Mouse (Mus musculus) forebrain, postnatal 0 days (tissue): ENCODE results near the gene Ccl24. TPM values are rescaled to one million over a fixed set of nuclear protein-coding genes. Genes with fewer than 3 reads are reported as not detected.
A peak's percentile ranks its signal among the peaks of the same experiment; 100 is the strongest.

Experiments used
- ATAC-seq: fragments of 200-750 bp; cut with Nextera tagmentation; 2 replicates; pipeline ENCODE4 v1.8.0; 2017; ENCODE audit warnings: mild to moderate bottlenecking, moderate library complexity
- DNase-seq: peaks from one replicate; pipeline ENCODE4 v3.0.0-alpha.2; 2015
- H3K27ac ChIP-seq: fragments of 300-500 bp; sonication (generic); 2 replicates; pipeline ENCODE4 v1.5.1; 2014; ENCODE audit warnings: low read depth, mild to moderate bottlenecking, antibody characterized with exemption, low read length, moderate library complexity, mixed read lengths
- H3K27me3 ChIP-seq: fragments of 300-500 bp; sonication (generic); 2 replicates; pipeline ENCODE4 v1.6.1; 2014; ENCODE audit warnings: mild to moderate bottlenecking, low read length, mixed read lengths; ENCODE audit not compliant: insufficient read depth
- H3K36me3 ChIP-seq: fragments of 300-500 bp; sonication (generic); 2 replicates; pipeline ENCODE4 v1.6.1; 2014; ENCODE audit warnings: mild to moderate bottlenecking, moderate library complexity; ENCODE audit not compliant: insufficient read depth
- H3K4me1 ChIP-seq: fragments of 300-500 bp; sonication (generic); 2 replicates; pipeline ENCODE4 v1.6.1; 2014; ENCODE audit warnings: antibody characterized with exemption; ENCODE audit not compliant: insufficient read depth
- H3K4me2 ChIP-seq: fragments of 300-500 bp; sonication (generic); 2 replicates; pipeline ENCODE4 v1.6.1; 2014; ENCODE audit warnings: low read depth, mild to moderate bottlenecking, moderate library complexity
- H3K4me3 ChIP-seq: fragments of 300-500 bp; sonication (generic); 2 replicates; pipeline ENCODE4 v1.5.1; 2014; ENCODE audit warnings: low read depth, low read length, mixed read lengths
- H3K9ac ChIP-seq: fragments of 300-500 bp; sonication (generic); 2 replicates; pipeline ENCODE4 v1.6.1; 2014; ENCODE audit warnings: mild to moderate bottlenecking
- H3K9me3 ChIP-seq: fragments of 300-500 bp; sonication (generic); 2 replicates; pipeline ENCODE4 v1.6.1; 2016; ENCODE audit warnings: low read length
- CTCF ChIP-seq: sonication (generic); IDR thresholded peaks from 2 replicates; pipeline ENCODE4 v1.5.1; 2016; ENCODE audit warnings: antibody characterized with exemption, control low read depth, low read depth
- WGBS: fragments of 180-500 bp; shearing (Covaris S2); extraction: QIAGEN DNeasy Blood & Tissue Kit; methylation state at CpG from one replicate; pipeline ENCODE4 v1.1.7; 2014; 5-methylcytosine and 5-hydroxymethylcytosine counted together
- polyA plus RNA-seq: library from polyadenylated mRNA; unstranded; fragments of >200 nt; fragmentation: Nextera tagmentation; extraction: Ambion mirVana; gene quantifications from 2 replicates; pipeline ENCODE4 v1.2.1, GENCODE M21; 2015
- total RNA-seq: library from RNA; depleted of rRNA; stranded (reverse); fragments of >200 nt; gene quantifications from 2 replicates; pipeline ENCODE4 v1.2.3, GENCODE M21; 2014; rRNA removed

Ccl24 gene
- total and polyA plus RNA-seq, 2 experiments from 2014 or later = 2.4 TPM

- DNase-seq = no peak
- TF ChIP-seq CTCF = no peak
- H3K27ac ChIP-seq = no peak overlapping the region
- ATAC-seq = no peak
- no peaks in the 10 kb centered on the region for H3K4me1 ChIP-seq
- no peak overlapping the region for H3K9ac ChIP-seq
- no peak overlapping the region for H3K4me2 ChIP-seq
- H3K4me3 ChIP-seq = no peak overlapping the region
- H3K27me3 ChIP-seq = no peaks in the 10 kb centered on the region
- H3K36me3 ChIP-seq = no peaks in the 10 kb centered on the region
- no peaks in the 10 kb centered on the region for H3K9me3 ChIP-seq
- 87% methylated on average over 11 of the region's 11 CpGs for WGBS
These were observed 41.5 kb downstream of the Ccl24 start for GRCm38 (mm10) chr5:135531306-135531845.

- H3K4me3 ChIP-seq = no peak overlapping the region
- ATAC-seq (no peak), DNase-seq (no peak)
- H3K36me3 ChIP-seq = no peaks in the 10 kb centered on the region
- 86% methylated on average over 2 of the region's 2 CpGs for WGBS
- no peak overlapping the region for H3K4me2 ChIP-seq
- no peaks in the 10 kb centered on the region for H3K4me1 ChIP-seq
- H3K9me3 ChIP-seq = no peaks in the 10 kb centered on the region
- no peak overlapping the region for H3K27ac ChIP-seq
- H3K27me3 ChIP-seq = no peaks in the 10 kb centered on the region
- no peak overlapping the region for H3K9ac ChIP-seq
- no peak for TF ChIP-seq CTCF
These were observed 42.9 kb downstream of the Ccl24 start for GRCm38 (mm10) chr5:135529964-135530363.

- TF ChIP-seq CTCF = peak; percentile 56
- H3K9me3 ChIP-seq = no peaks in the 10 kb centered on the region
- H3K4me3 ChIP-seq = no peak overlapping the region
- H3K4me2 ChIP-seq = no peak overlapping the region
- H3K4me1 ChIP-seq = no peaks in the 10 kb centered on the region
- ATAC-seq (no peak), DNase-seq (no peak)
- no peak overlapping the region for H3K9ac ChIP-seq
- H3K27ac ChIP-seq = no peak overlapping the region
- 70% methylated on average over 3 of the region's 3 CpGs for WGBS
- no peaks in the 10 kb centered on the region for H3K36me3 ChIP-seq
- H3K27me3 ChIP-seq = no peaks in the 10 kb centered on the region
These were observed 43.5 kb downstream of the Ccl24 start for GRCm38 (mm10) chr5:135529310-135529709.

- Histone ChIP-seq H3K27ac (no peak overlapping the region), H3K4me3 (no peak overlapping the region), H3K36me3 (no peaks in the 10 kb centered on the region), H3K4me1 (no peaks in the 10 kb centered on the region), H3K9ac (no peak overlapping the region), H3K9me3 (no peaks in the 10 kb centered on the region), H3K27me3 (no peaks in the 10 kb centered on the region), H3K4me2 (no peak overlapping the region)
- WGBS = 42% methylated on average over 7 of the region's 7 CpGs
- ATAC-seq = no peak
- TF ChIP-seq CTCF = no peak
- no peak for DNase-seq
These were observed 44.9 kb downstream of the Ccl24 start for GRCm38 (mm10) chr5:135527986-135528385.

- H3K4me2 ChIP-seq = no peak overlapping the region
- ATAC-seq = no peak
- TF ChIP-seq CTCF = no peak
- DNase-seq = peak; percentile 32
- no peak overlapping the region for H3K9ac ChIP-seq
- no peaks in the 10 kb centered on the region for H3K4me1 ChIP-seq
- H3K36me3 ChIP-seq = no peaks in the 10 kb centered on the region
- no peaks in the 10 kb centered on the region for H3K27me3 ChIP-seq
- H3K27ac ChIP-seq = peak overlapping the region; percentile 36; the same call in 1 of the 2 replicates
- 71% methylated on average over 11 of the region's 11 CpGs for WGBS
- H3K4me3 ChIP-seq = no peak overlapping the region
- H3K9me3 ChIP-seq = no peaks in the 10 kb centered on the region
These were observed 47.9 kb downstream of the Ccl24 start for GRCm38 (mm10) chr5:135524660-135525560.

- WGBS = 74% methylated on average over 2 of the region's 2 CpGs
- Histone ChIP-seq H3K4me2 (no peak overlapping the region), H3K4me3 (no peak overlapping the region), H3K27me3 (no peaks in the 10 kb centered on the region), H3K9ac (no peak overlapping the region), H3K4me1 (no peaks in the 10 kb centered on the region), H3K9me3 (no peaks in the 10 kb centered on the region), H3K36me3 (no peaks in the 10 kb centered on the region), H3K27ac (no peak overlapping the region)
- no peak for DNase-seq
- no peak for TF ChIP-seq CTCF
- no peak for ATAC-seq
These were observed 48.8 kb downstream of the Ccl24 start for GRCm38 (mm10) chr5:135524087-135524486.

- Histone ChIP-seq H3K27me3 (no peaks in the 10 kb centered on the region), H3K4me2 (no peak overlapping the region), H3K9ac (no peak overlapping the region), H3K27ac (no peak overlapping the region), H3K9me3 (no peaks in the 10 kb centered on the region), H3K36me3 (no peaks in the 10 kb centered on the region), H3K4me1 (no peaks in the 10 kb centered on the region), H3K4me3 (no peak overlapping the region)
- no peak for TF ChIP-seq CTCF
- no peak for ATAC-seq
- no peak for DNase-seq
- 80% methylated on average over 9 of the region's 9 CpGs for WGBS
These were observed 50.6 kb downstream of the Ccl24 start for GRCm38 (mm10) chr5:135522111-135522722.

Other genes starting within 250 kb of the Ccl24 start
- not detected in 2 replicates for gene Fkbp6, start 223.0 kb downstream of the Ccl24 start, total RNA-seq
- gene Fkbp6, start 223.0 kb downstream of the Ccl24 start, polyA plus RNA-seq = 0.18 TPM in 1 of 2 replicates, not detected in the other
- not detected in 2 replicates for gene Trim50, start 219.8 kb downstream of the Ccl24 start, total RNA-seq
- gene Trim50, start 219.8 kb downstream of the Ccl24 start, polyA plus RNA-seq = not detected in 2 replicates
- gene Nsun5, start 203.1 kb downstream of the Ccl24 start, total RNA-seq = 20.2 and 29.5 TPM in 2 replicates
- gene Nsun5, start 203.1 kb downstream of the Ccl24 start, polyA plus RNA-seq = 19.5 and 20.4 TPM in 2 replicates
- gene Pom121, start 178.5 kb downstream of the Ccl24 start, total RNA-seq = 6.0 and 9.9 TPM in 2 replicates
- gene Pom121, start 178.5 kb downstream of the Ccl24 start, polyA plus RNA-seq = 6.0 and 8.1 TPM in 2 replicates
- gene Hip1, start 27.9 kb downstream of the Ccl24 start, total RNA-seq = 73.6 and 91.1 TPM in 2 replicates
- 12.9 and 22.5 TPM in 2 replicates for gene Hip1, start 27.9 kb downstream of the Ccl24 start, polyA plus RNA-seq
- gene Ccl26, start 9.5 kb downstream of the Ccl24 start, total RNA-seq = not detected in 2 replicates
- not detected in 2 replicates for gene Ccl26, start 9.5 kb downstream of the Ccl24 start, polyA plus RNA-seq
- 16.5 and 19.0 TPM in 2 replicates for gene Rhbdd2, start 59.6 kb upstream of the Ccl24 start, total RNA-seq
- gene Rhbdd2, start 59.6 kb upstream of the Ccl24 start, polyA plus RNA-seq = 97.4 and 120 TPM in 2 replicates
- 78.5 and 89.5 TPM in 2 replicates for gene Por, start 97.0 kb upstream of the Ccl24 start, total RNA-seq
- gene Por, start 97.0 kb upstream of the Ccl24 start, polyA plus RNA-seq = 76.7 and 96.1 TPM in 2 replicates
- gene Tmem120a, start 171.4 kb upstream of the Ccl24 start, total RNA-seq = 42.7 and 49.1 TPM in 2 replicates
- gene Tmem120a, start 171.4 kb upstream of the Ccl24 start, polyA plus RNA-seq = 111 and 126 TPM in 2 replicates
- 0.29 and 0.54 TPM in 2 replicates for gene Styxl1, start 205.3 kb upstream of the Ccl24 start, total RNA-seq
- 0.25 and 1.0 TPM in 2 replicates for gene Styxl1, start 205.3 kb upstream of the Ccl24 start, polyA plus RNA-seq
- gene Mdh2, start 205.4 kb upstream of the Ccl24 start, total RNA-seq = 115 and 132 TPM in 2 replicates
- 663 and 665 TPM in 2 replicates for gene Mdh2, start 205.4 kb upstream of the Ccl24 start, polyA plus RNA-seq
- gene Srrm3, start 233.8 kb upstream of the Ccl24 start, total RNA-seq = 60.2 and 70.5 TPM in 2 replicates
- gene Srrm3, start 233.8 kb upstream of the Ccl24 start, polyA plus RNA-seq = 39.4 and 44.6 TPM in 2 replicates